In genomic region chr11:120136195-120136594, GRCm38 (mm10) we compare ENCODE assay signal across 11 mouse cellular contexts. TPM values are rescaled to one million over a fixed set of nuclear protein-coding genes. Genes with fewer than 3 reads are reported as not detected.
DNase-seq lines count a peak whose midpoint lies in the region; ATAC-seq and TF ChIP-seq lines count a peak whose summit lies in the region.
"Had no signal": no experiment of that assay in that cellular context is flagged by ENCODE, and none has a peak within 500 bp of the region (broad histone marks: within the 10 kb centered on the region; RNA-seq: fewer than 3 reads in every experiment).

No protein-coding gene starts in this region.

- no peak for ATAC-seq in forebrain, embryonic 15.5 days (replicated peaks)
- ATAC-seq in hindbrain, embryonic 16.5 days: 0 out of 2 replicates have a peak, but pooled peaks have one; percentile 27
- no peak for ATAC-seq in hindbrain, embryonic 12.5 days (ENCODE audit: low FRiP score)
- ATAC-seq in intestine, embryonic 15.5 days: peak; percentile 22

- H3K4me3 ChIP-seq in forebrain, embryonic 10.5 days: no peak overlapping the region
- H3K4me3 ChIP-seq in forebrain, embryonic 15.5 days: no peak overlapping the region
- no peak overlapping the region for H3K4me3 ChIP-seq in hindbrain, embryonic 16.5 days (ENCODE audit: low read length)
- no peak overlapping the region for H3K4me3 ChIP-seq in hindbrain, embryonic 12.5 days
- no peak overlapping the region for H3K4me3 ChIP-seq in intestine, embryonic 15.5 days (replicated peaks)
- no peak overlapping the region for H3K4me3 ChIP-seq in myocyte

- H3K36me3 ChIP-seq in forebrain, embryonic 10.5 days (replicated peaks): peaks cover 88% of the 10 kb centered on the region
- peaks cover 21% of the 10 kb centered on the region for H3K36me3 ChIP-seq in forebrain, embryonic 15.5 days
- peaks cover 18% of the 10 kb centered on the region for H3K36me3 ChIP-seq in hindbrain, embryonic 16.5 days (ENCODE audit: control insufficient read depth, insufficient read depth, low read length)
- H3K36me3 ChIP-seq in hindbrain, embryonic 12.5 days: peaks cover 63% of the 10 kb centered on the region
- H3K36me3 ChIP-seq in intestine, embryonic 15.5 days: 0 out of 2 replicates have a peak, but pooled peaks cover 5% of the 10 kb centered on the region
- peaks cover 10% of the 10 kb centered on the region for H3K36me3 ChIP-seq in myocyte (ENCODE audit: control insufficient read depth, insufficient read depth)

- H3ac ChIP-seq in myocyte (ENCODE audit: control insufficient read depth, insufficient read length): no peak overlapping the region

- peaks cover 34% of the 10 kb centered on the region for H3K4me1 ChIP-seq in forebrain, embryonic 10.5 days
- peaks cover 20% of the 10 kb centered on the region for H3K4me1 ChIP-seq in forebrain, embryonic 15.5 days
- H3K4me1 ChIP-seq in hindbrain, embryonic 16.5 days (ENCODE audit: control insufficient read depth, insufficient read depth, low read depth, low read length): peaks cover 6% of the 10 kb centered on the region; the same call in 1 of the 2 replicates
- peaks cover 23% of the 10 kb centered on the region for H3K4me1 ChIP-seq in hindbrain, embryonic 12.5 days
- H3K4me1 ChIP-seq in intestine, embryonic 15.5 days (replicated peaks): peaks cover 32% of the 10 kb centered on the region

- no peaks in the 10 kb centered on the region for H3K27me3 ChIP-seq in forebrain, embryonic 10.5 days (ENCODE audit: poor library complexity, severe bottlenecking)
- H3K27me3 ChIP-seq in forebrain, embryonic 15.5 days: no peaks in the 10 kb centered on the region
- no peaks in the 10 kb centered on the region for H3K27me3 ChIP-seq in hindbrain, embryonic 16.5 days (replicated peaks; ENCODE audit: control insufficient read depth, insufficient read depth, low read length)
- no peaks in the 10 kb centered on the region for H3K27me3 ChIP-seq in hindbrain, embryonic 12.5 days
- H3K27me3 ChIP-seq in intestine, embryonic 15.5 days (replicated peaks): no peaks in the 10 kb centered on the region
- no peaks in the 10 kb centered on the region for H3K27me3 ChIP-seq in myocyte (ENCODE audit: control insufficient read depth, insufficient read depth, insufficient read length)

- no peak for TF ChIP-seq POLR2A in myocyte (IDR thresholded peaks at IDR 0.05; ENCODE audit: insufficient read length, low read depth)

- H3K9me3 ChIP-seq in forebrain, embryonic 10.5 days: no peaks in the 10 kb centered on the region
- no peaks in the 10 kb centered on the region for H3K9me3 ChIP-seq in forebrain, embryonic 15.5 days
- no peaks in the 10 kb centered on the region for H3K9me3 ChIP-seq in hindbrain, embryonic 16.5 days (ENCODE audit: control insufficient read depth, low read length)
- H3K9me3 ChIP-seq in hindbrain, embryonic 12.5 days (replicated peaks): no peaks in the 10 kb centered on the region
- H3K9me3 ChIP-seq in intestine, embryonic 15.5 days: no peaks in the 10 kb centered on the region

- peaks cover 3% of the 10 kb centered on the region for H3K79me2 ChIP-seq in myocyte (ENCODE audit: control insufficient read depth, insufficient read depth)

- no peak overlapping the region for H3K9ac ChIP-seq in forebrain, embryonic 15.5 days (replicated peaks)
- no peak overlapping the region for H3K9ac ChIP-seq in hindbrain, embryonic 16.5 days (ENCODE audit: low read depth, low read length)
- H3K9ac ChIP-seq in hindbrain, embryonic 12.5 days: no peak overlapping the region
- H3K9ac ChIP-seq in intestine, embryonic 15.5 days: no peak overlapping the region

- H3K4me2 ChIP-seq in forebrain, embryonic 15.5 days (replicated peaks): no peak overlapping the region
- no peak overlapping the region for H3K4me2 ChIP-seq in hindbrain, embryonic 16.5 days (ENCODE audit: low read length)
- no peak overlapping the region for H3K4me2 ChIP-seq in hindbrain, embryonic 12.5 days (replicated peaks)
- no peak overlapping the region for H3K4me2 ChIP-seq in intestine, embryonic 15.5 days (replicated peaks)
- no peak overlapping the region for H3K4me2 ChIP-seq in myocyte (ENCODE audit: low read depth)

- H3K27ac ChIP-seq in forebrain, embryonic 10.5 days: peak overlapping the region; percentile 17; the same call in 1 of the 2 replicates
- H3K27ac ChIP-seq in forebrain, embryonic 15.5 days (replicated peaks): no peak overlapping the region
- H3K27ac ChIP-seq in hindbrain, embryonic 16.5 days (ENCODE audit: low read depth, low read length): no peak overlapping the region
- H3K27ac ChIP-seq in hindbrain, embryonic 12.5 days: no peak overlapping the region; the same call in 1 of the 2 replicates
- H3K27ac ChIP-seq in intestine, embryonic 15.5 days: no peak overlapping the region
- H3K27ac ChIP-seq: macrophage had no signal

- WGBS in forebrain, embryonic 10.5 days: 90% methylated on average over 8 of the region's 8 CpGs
- 82% methylated on average over 8 of the region's 8 CpGs for whole genome bisulfite sequencing in forebrain, embryonic 15.5 days
- 77% methylated on average over 8 of the region's 8 CpGs for WGBS in hindbrain, embryonic 16.5 days
- WGBS in hindbrain, embryonic 12.5 days: 84% methylated on average over 8 of the region's 8 CpGs
- WGBS in intestine, embryonic 15.5 days: 74% methylated on average over 8 of the region's 8 CpGs

- no peak for DNase-seq in forebrain, embryonic 10.5 days (ENCODE audit: extremely low spot score, low spot score)
- no peak for DNase-seq in left cerebral cortex, adult 9 months (ENCODE audit: low spot score in 2 of 2)
- DNase-seq in frontal cortex, postnatal 36 days (ENCODE audit: low spot score in 2 of 2): no peak
- DNase-seq: adrenal gland, postnatal 36 days; kidney, postnatal 4 days had no signal

TF ChIP-seq in myocyte, 11 proteins besides CTCF, POLR2A, EP300 and RAD21:
- no peak for TF ChIP-seq MAX (IDR thresholded peaks at IDR 0.05; ENCODE audit: low read depth)
- TF ChIP-seq MYOG (IDR thresholded peaks at IDR 0.05; ENCODE audit: control insufficient read depth in 1 of 3, insufficient read depth in 1 of 3, insufficient read length in 2 of 3, low read depth in 2 of 3): peak in 1 of 3 experiments; percentile 62
- TF ChIP-seq E2F4 (IDR thresholded peaks at IDR 0.05; ENCODE audit: insufficient read depth): no peak
- TF ChIP-seq USF1 (IDR thresholded peaks at IDR 0.05; ENCODE audit: low read depth): no peak
- TF ChIP-seq REST (IDR thresholded peaks at IDR 0.05; ENCODE audit: insufficient read depth, insufficient read length): no peak
- no peak for TF ChIP-seq TCF12 (IDR thresholded peaks at IDR 0.05; ENCODE audit: insufficient read depth, poor library complexity, severe bottlenecking)
- TF ChIP-seq MYOD1 (IDR thresholded peaks at IDR 0.05; ENCODE audit: control insufficient read depth in 1 of 3, insufficient read length in 2 of 3, low read depth in 2 of 3): peak in 2 of 3 experiments; percentile 32 to 85
- TF ChIP-seq CEBPB (IDR thresholded peaks at IDR 0.05; ENCODE audit: insufficient read depth, poor library complexity, severe bottlenecking): no peak
- no peak for TF ChIP-seq TCF3 (IDR thresholded peaks at IDR 0.05; ENCODE audit: insufficient read length, low read depth)
- no peak for TF ChIP-seq SRF (IDR thresholded peaks at IDR 0.05; ENCODE audit: control insufficient read depth, insufficient read length, low read depth)

RNA-seq across cellular contexts. Expression of gene Slc38a10, which starts 15.0 kb away (rescaled TPM):
- polyA plus RNA-seq in forebrain, embryonic 10.5 days (2016; fragmentation: Nextera tagmentation; extraction: Ambion mirVana): 90.6 and 93.2 TPM in 2 replicates
- polyA plus RNA-seq in forebrain, embryonic 15.5 days (2015; fragmentation: Nextera tagmentation; extraction: Ambion mirVana): 97.7 and 98.9 TPM in 2 replicates
- polyA plus RNA-seq in hindbrain, embryonic 16.5 days (2015; fragmentation: Nextera tagmentation; extraction: Ambion mirVana): 114 and 122 TPM in 2 replicates
- 121 and 125 TPM in 2 replicates for polyA plus RNA-seq in hindbrain, embryonic 12.5 days (2016; fragmentation: Nextera tagmentation; extraction: Ambion mirVana)
- 81.8 and 88.2 TPM in 2 replicates for polyA plus RNA-seq in intestine, embryonic 15.5 days (2015; fragmentation: Nextera tagmentation; extraction: Ambion mirVana)
- 97.9 TPM for polyA plus RNA-seq in myocyte (2012; fragmentation: generic; extraction: Trizol)

RNA-seq across cellular contexts. Expression of gene Ndufaf8, which starts 37.5 kb away (rescaled TPM):
- polyA plus RNA-seq in forebrain, embryonic 10.5 days (2016; fragmentation: Nextera tagmentation; extraction: Ambion mirVana): 87.4 and 97.7 TPM in 2 replicates
- polyA plus RNA-seq in forebrain, embryonic 15.5 days (2015; fragmentation: Nextera tagmentation; extraction: Ambion mirVana): 49.7 and 56.9 TPM in 2 replicates
- polyA plus RNA-seq in hindbrain, embryonic 16.5 days (2015; fragmentation: Nextera tagmentation; extraction: Ambion mirVana): 47.1 and 62.7 TPM in 2 replicates
- 45.8 and 52.7 TPM in 2 replicates for polyA plus RNA-seq in hindbrain, embryonic 12.5 days (2016; fragmentation: Nextera tagmentation; extraction: Ambion mirVana)
- 90.8 and 109 TPM in 2 replicates for polyA plus RNA-seq in intestine, embryonic 15.5 days (2015; fragmentation: Nextera tagmentation; extraction: Ambion mirVana)
- 56.7 TPM for polyA plus RNA-seq in myocyte (2012; fragmentation: generic; extraction: Trizol)

RNA-seq across cellular contexts. Expression of gene Tepsin, which starts 37.7 kb away (rescaled TPM):
- polyA plus RNA-seq in forebrain, embryonic 10.5 days (2016; fragmentation: Nextera tagmentation; extraction: Ambion mirVana): 17.7 and 20.6 TPM in 2 replicates
- 18.7 and 21.9 TPM in 2 replicates for polyA plus RNA-seq in forebrain, embryonic 15.5 days (2015; fragmentation: Nextera tagmentation; extraction: Ambion mirVana)
- 20.5 and 22.9 TPM in 2 replicates for polyA plus RNA-seq in hindbrain, embryonic 16.5 days (2015; fragmentation: Nextera tagmentation; extraction: Ambion mirVana)
- 17.3 and 22.0 TPM in 2 replicates for polyA plus RNA-seq in hindbrain, embryonic 12.5 days (2016; fragmentation: Nextera tagmentation; extraction: Ambion mirVana)
- polyA plus RNA-seq in intestine, embryonic 15.5 days (2015; fragmentation: Nextera tagmentation; extraction: Ambion mirVana): 15.4 and 17.7 TPM in 2 replicates
- 10.3 TPM for polyA plus RNA-seq in myocyte (2012; fragmentation: generic; extraction: Trizol)

RNA-seq across cellular contexts. Expression of gene Cep131, which starts 49.6 kb away (rescaled TPM):
- polyA plus RNA-seq in forebrain, embryonic 10.5 days (2016; fragmentation: Nextera tagmentation; extraction: Ambion mirVana): 41.4 and 42.5 TPM in 2 replicates
- 34.6 and 35.0 TPM in 2 replicates for polyA plus RNA-seq in forebrain, embryonic 15.5 days (2015; fragmentation: Nextera tagmentation; extraction: Ambion mirVana)
- polyA plus RNA-seq in hindbrain, embryonic 16.5 days (2015; fragmentation: Nextera tagmentation; extraction: Ambion mirVana): 24.2 and 27.3 TPM in 2 replicates
- 39.5 and 47.3 TPM in 2 replicates for polyA plus RNA-seq in hindbrain, embryonic 12.5 days (2016; fragmentation: Nextera tagmentation; extraction: Ambion mirVana)
- 14.2 and 19.7 TPM in 2 replicates for polyA plus RNA-seq in intestine, embryonic 15.5 days (2015; fragmentation: Nextera tagmentation; extraction: Ambion mirVana)
- 12.2 TPM for polyA plus RNA-seq in myocyte (2012; fragmentation: generic; extraction: Trizol)

Comparison
In these comparisons a context has a peak if more than half of its experiments do, and no peak if none do; other contexts are left out.
1. ATAC-seq: peak in hindbrain, embryonic 16.5 days (single experiment) and intestine, embryonic 15.5 days (single experiment); none in forebrain, embryonic 15.5 days (single experiment) and hindbrain, embryonic 12.5 days (single experiment).